Mouse (Mus musculus) embryonic fibroblast, embryonic 13.5 days (primary cell): Measurements from ENCODE around the gene Mrnip.

Experiments used
- CTCF ChIP-seq: IDR thresholded peaks from 2 replicates; pipeline ENCODE4 v1.5.1; 2011; ENCODE audit warnings: mild to moderate bottlenecking, control low read depth, low read length, moderate library complexity, borderline replicate concordance; ENCODE audit not compliant: insufficient read depth
- POLR2A ChIP-seq: IDR thresholded peaks from 2 replicates; pipeline ENCODE4 v1.6.1; 2011; ENCODE audit warnings: low read depth, mild to moderate bottlenecking, control low read depth, low read length, moderate library complexity

GRCm38 (mm10) chr11:50217811-50218210 lies 43.6 kb downstream of the Mrnip start:
- TF ChIP-seq POLR2A (no peak), CTCF (no peak)
